Mouse (Mus musculus): Measurements from ENCODE around the gene Prss2. TPM values are rescaled to one million over a fixed set of nuclear protein-coding genes. Genes with fewer than 3 reads are reported as not detected.
A peak's percentile ranks its signal among the peaks of the same experiment; 100 is the strongest.

Prss2 gene
- polyA plus RNA-seq, 1 experiment from 2014 or later: not detected

GRCm38 (mm10) chr6:41540746-41541145 is 19.2 kb downstream of the Prss2 start:
- Histone ChIP-seq H3K4me3 (replicated peaks) (no peak overlapping the region), H3K4me2 (no peak overlapping the region), H3K4me1 (replicated peaks) (no peaks in the 10 kb centered on the region), H3K9ac (replicated peaks) (no peak overlapping the region), H3K27ac (no peak overlapping the region), H3K27me3 (peaks cover 33% of the 10 kb centered on the region), H3K9me3 (no peaks in the 10 kb centered on the region), H3K36me3 (no peaks in the 10 kb centered on the region)
- no peak for ATAC-seq (ENCODE audit: insufficient number of reproducible peaks, insufficient read depth, low FRiP score, low TSS enrichment, low read depth)

GRCm38 (mm10) chr6:41541746-41542145 is 20.2 kb downstream of the Prss2 start:
- no peak for ATAC-seq (ENCODE audit: insufficient number of reproducible peaks, insufficient read depth, low FRiP score, low TSS enrichment, low read depth)
- WGBS: 82% methylated on average over 1 of the region's 1 CpGs

GRCm38 (mm10) chr6:41542983-41543382 is 21.4 kb downstream of the Prss2 start:
- no peak for ATAC-seq (ENCODE audit: insufficient number of reproducible peaks, insufficient read depth, low FRiP score, low TSS enrichment, low read depth)
- Histone ChIP-seq H3K27ac (no peak overlapping the region), H3K4me1 (replicated peaks) (no peaks in the 10 kb centered on the region), H3K9me3 (no peaks in the 10 kb centered on the region), H3K9ac (replicated peaks) (0 out of 2 replicates have a peak overlapping the region, but pooled peaks have one; percentile 31), H3K27me3 (peaks cover 33% of the 10 kb centered on the region), H3K4me3 (replicated peaks) (peak overlapping the region; percentile 30), H3K4me2 (peak overlapping the region; percentile 50), H3K36me3 (no peaks in the 10 kb centered on the region)
- WGBS: 16% methylated on average over 3 of the region's 3 CpGs

More at GRCm38 (mm10) chr6:41541746-41542145, 20.2 kb downstream of the Prss2 start:
- no peaks in the 10 kb centered on the region for H3K36me3 ChIP-seq
- no peaks in the 10 kb centered on the region for H3K4me1 ChIP-seq (replicated peaks)
- H3K4me3 ChIP-seq (replicated peaks): no peak overlapping the region
- no peak overlapping the region for H3K9ac ChIP-seq (replicated peaks)
- H3K27ac ChIP-seq: no peak overlapping the region
- H3K9me3 ChIP-seq: no peaks in the 10 kb centered on the region
- H3K4me2 ChIP-seq: no peak overlapping the region
- H3K27me3 ChIP-seq: peaks cover 33% of the 10 kb centered on the region

GRCm38 (mm10) chr6:41543411-41544050 is 21.9 kb downstream of the Prss2 start:
- no peak; the same call in 1 of the 2 replicates for ATAC-seq (ENCODE audit: insufficient number of reproducible peaks, insufficient read depth, low FRiP score, low TSS enrichment, low read depth)
- Histone ChIP-seq H3K27ac (no peak overlapping the region), H3K4me3 (replicated peaks) (peak overlapping the region; percentile 30), H3K9me3 (no peaks in the 10 kb centered on the region), H3K36me3 (no peaks in the 10 kb centered on the region), H3K4me1 (replicated peaks) (no peaks in the 10 kb centered on the region), H3K9ac (replicated peaks) (0 out of 2 replicates have a peak overlapping the region, but pooled peaks have one; percentile 31), H3K4me2 (peak overlapping the region; percentile 50), H3K27me3 (peaks cover 33% of the 10 kb centered on the region)
- WGBS: 7% methylated on average over 28 of the region's 28 CpGs

GRCm38 (mm10) chr6:41544381-41544924 is 22.9 kb downstream of the Prss2 start:
- Histone ChIP-seq H3K27me3 (peaks cover 33% of the 10 kb centered on the region), H3K9ac (replicated peaks) (no peak overlapping the region), H3K4me2 (no peak overlapping the region), H3K36me3 (no peaks in the 10 kb centered on the region), H3K4me3 (replicated peaks) (no peak overlapping the region), H3K9me3 (no peaks in the 10 kb centered on the region), H3K4me1 (replicated peaks) (no peaks in the 10 kb centered on the region), H3K27ac (no peak overlapping the region)
- ATAC-seq (ENCODE audit: insufficient number of reproducible peaks, insufficient read depth, low FRiP score, low TSS enrichment, low read depth): no peak
- 87% methylated on average over 5 of the region's 5 CpGs for WGBS

- no peaks in the 10 kb centered on the region for H3K4me1 ChIP-seq (replicated peaks)
- ATAC-seq (ENCODE audit: insufficient number of reproducible peaks, insufficient read depth, low FRiP score, low TSS enrichment, low read depth): no peak
- WGBS: 88% methylated on average over 4 of the region's 4 CpGs
- H3K9ac ChIP-seq (replicated peaks): no peak overlapping the region
- no peak overlapping the region for H3K27ac ChIP-seq
- no peak overlapping the region for H3K4me2 ChIP-seq
- no peaks in the 10 kb centered on the region for H3K9me3 ChIP-seq
- H3K4me3 ChIP-seq (replicated peaks): no peak overlapping the region
- no peaks in the 10 kb centered on the region for H3K36me3 ChIP-seq
- H3K27me3 ChIP-seq: peaks cover 33% of the 10 kb centered on the region
Measured at GRCm38 (mm10) chr6:41545266-41545665, 23.7 kb downstream of the Prss2 start.

- Histone ChIP-seq H3K9me3 (no peaks in the 10 kb centered on the region), H3K36me3 (no peaks in the 10 kb centered on the region), H3K4me3 (replicated peaks) (no peak overlapping the region), H3K27me3 (peaks cover 26% of the 10 kb centered on the region), H3K4me1 (replicated peaks) (no peaks in the 10 kb centered on the region), H3K9ac (replicated peaks) (no peak overlapping the region), H3K27ac (no peak overlapping the region), H3K4me2 (no peak overlapping the region)
- ATAC-seq (ENCODE audit: insufficient number of reproducible peaks, insufficient read depth, low FRiP score, low TSS enrichment, low read depth): no peak
- WGBS: 81% methylated on average over 5 of the region's 5 CpGs
Measured at GRCm38 (mm10) chr6:41547056-41547650, 25.6 kb downstream of the Prss2 start.

- Histone ChIP-seq H3K9ac (replicated peaks) (no peak overlapping the region), H3K27me3 (peaks cover 14% of the 10 kb centered on the region), H3K27ac (no peak overlapping the region), H3K4me2 (no peak overlapping the region), H3K36me3 (no peaks in the 10 kb centered on the region), H3K9me3 (no peaks in the 10 kb centered on the region), H3K4me3 (replicated peaks) (no peak overlapping the region), H3K4me1 (replicated peaks) (no peaks in the 10 kb centered on the region)
- no peak for ATAC-seq (ENCODE audit: insufficient number of reproducible peaks, insufficient read depth, low FRiP score, low TSS enrichment, low read depth)
- 62% methylated on average over 1 of the region's 1 CpGs for WGBS
Measured at GRCm38 (mm10) chr6:41548286-41548685, 26.7 kb downstream of the Prss2 start.

GRCm38 (mm10) chr6:41553356-41554010 is 31.9 kb downstream of the Prss2 start:
- Histone ChIP-seq H3K4me3 (replicated peaks) (no peak overlapping the region), H3K4me1 (replicated peaks) (no peaks in the 10 kb centered on the region), H3K4me2 (no peak overlapping the region), H3K27me3 (no peaks in the 10 kb centered on the region), H3K9ac (replicated peaks) (no peak overlapping the region), H3K9me3 (no peaks in the 10 kb centered on the region), H3K36me3 (no peaks in the 10 kb centered on the region), H3K27ac (no peak overlapping the region)
- WGBS: 88% methylated on average over 5 of the region's 5 CpGs
- ATAC-seq (ENCODE audit: insufficient number of reproducible peaks, insufficient read depth, low FRiP score, low TSS enrichment, low read depth): no peak

GRCm38 (mm10) chr6:41554295-41555169 is 32.9 kb downstream of the Prss2 start:
- Histone ChIP-seq H3K36me3 (no peaks in the 10 kb centered on the region), H3K4me1 (replicated peaks) (no peaks in the 10 kb centered on the region), H3K9me3 (no peaks in the 10 kb centered on the region), H3K4me2 (no peak overlapping the region), H3K27ac (no peak overlapping the region), H3K4me3 (replicated peaks) (no peak overlapping the region), H3K27me3 (no peaks in the 10 kb centered on the region), H3K9ac (replicated peaks) (no peak overlapping the region)
- 80% methylated on average over 7 of the region's 7 CpGs for WGBS
- no peak for ATAC-seq (ENCODE audit: insufficient number of reproducible peaks, insufficient read depth, low FRiP score, low TSS enrichment, low read depth)

- Histone ChIP-seq H3K27ac (no peak overlapping the region), H3K4me2 (no peak overlapping the region), H3K27me3 (no peaks in the 10 kb centered on the region), H3K4me3 (replicated peaks) (no peak overlapping the region), H3K36me3 (no peaks in the 10 kb centered on the region), H3K9me3 (no peaks in the 10 kb centered on the region), H3K4me1 (replicated peaks) (no peaks in the 10 kb centered on the region), H3K9ac (replicated peaks) (no peak overlapping the region)
- no peak for ATAC-seq (ENCODE audit: insufficient number of reproducible peaks, insufficient read depth, low FRiP score, low TSS enrichment, low read depth)
Measured at GRCm38 (mm10) chr6:41556389-41556788, 34.8 kb downstream of the Prss2 start.

Measured in limb, embryonic 12.5 days (tissue).